Mouse (Mus musculus): Measurements from ENCODE around the gene Ivd.
A peak's percentile ranks its signal among the peaks of the same experiment; 100 is the strongest.

Ivd gene

GRCm38 (mm10) chr2:118881956-118882355, 20.2 kb downstream of the Ivd start:
- DNase-seq (ENCODE audit: low read depth, low spot score): no peak

DNA sequence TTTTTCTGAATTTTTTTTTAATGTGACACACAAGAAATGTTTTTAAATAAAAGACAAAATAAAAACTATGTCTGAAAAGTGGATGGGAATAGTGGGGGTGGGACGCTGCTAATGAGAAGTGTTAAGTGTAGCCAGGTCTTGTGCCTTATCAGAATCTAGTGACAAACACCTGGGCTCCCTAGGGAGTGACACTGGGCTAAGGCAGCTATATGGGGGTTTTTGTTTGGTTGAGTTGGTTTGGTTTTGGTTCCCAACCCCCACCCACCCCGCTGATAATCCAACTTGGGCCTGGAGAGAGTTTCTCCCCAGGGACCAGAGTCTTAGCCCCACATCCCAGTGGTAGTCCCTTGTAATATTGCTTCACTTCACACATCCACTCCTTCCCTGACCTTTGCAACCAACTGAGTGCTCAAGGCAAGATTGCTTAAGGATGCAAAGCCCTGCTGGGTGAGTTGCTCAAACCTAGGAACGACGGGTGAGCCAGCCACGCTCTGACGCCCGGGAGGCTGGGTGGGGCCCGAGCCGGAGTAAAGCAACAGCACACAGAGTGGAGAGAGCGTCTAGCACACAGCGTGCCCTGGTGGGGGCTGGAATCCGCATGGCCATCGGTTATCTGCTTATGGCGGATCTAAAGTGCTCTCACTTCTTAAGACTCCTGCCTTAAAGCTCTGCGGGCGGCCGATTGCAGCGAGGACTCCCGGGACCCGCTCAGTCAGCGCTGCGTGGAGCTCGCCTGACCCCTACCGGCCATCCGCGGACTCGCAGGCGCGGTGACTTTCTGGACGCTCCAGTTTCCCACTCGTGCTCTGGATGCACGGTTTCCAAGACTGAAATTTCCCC, 21.3 kb downstream of the Ivd start:
- DNase-seq (ENCODE audit: low read depth, low spot score): peak; percentile 81

DNA sequence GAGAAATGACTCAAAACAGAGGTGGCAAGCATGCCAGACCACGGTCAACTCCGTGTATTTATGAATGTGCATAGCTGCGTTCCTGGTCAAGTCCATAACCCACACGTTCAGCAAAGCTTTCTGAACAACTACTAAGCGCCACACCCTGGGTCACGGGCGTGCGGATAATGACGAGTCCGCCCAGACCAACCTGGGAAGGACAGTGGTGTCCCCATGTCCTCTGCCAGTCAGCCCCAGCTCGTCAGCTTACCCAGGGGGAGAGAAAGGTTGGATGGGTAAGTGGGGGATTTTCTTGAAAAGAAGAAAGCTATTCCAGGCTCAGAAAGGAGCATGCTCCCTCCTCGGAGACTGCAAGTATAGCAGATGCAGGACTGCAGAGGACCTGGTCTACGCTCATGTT, 25.7 kb downstream of the Ivd start:
- no peak for DNase-seq (ENCODE audit: low read depth, low spot score)

DNA sequence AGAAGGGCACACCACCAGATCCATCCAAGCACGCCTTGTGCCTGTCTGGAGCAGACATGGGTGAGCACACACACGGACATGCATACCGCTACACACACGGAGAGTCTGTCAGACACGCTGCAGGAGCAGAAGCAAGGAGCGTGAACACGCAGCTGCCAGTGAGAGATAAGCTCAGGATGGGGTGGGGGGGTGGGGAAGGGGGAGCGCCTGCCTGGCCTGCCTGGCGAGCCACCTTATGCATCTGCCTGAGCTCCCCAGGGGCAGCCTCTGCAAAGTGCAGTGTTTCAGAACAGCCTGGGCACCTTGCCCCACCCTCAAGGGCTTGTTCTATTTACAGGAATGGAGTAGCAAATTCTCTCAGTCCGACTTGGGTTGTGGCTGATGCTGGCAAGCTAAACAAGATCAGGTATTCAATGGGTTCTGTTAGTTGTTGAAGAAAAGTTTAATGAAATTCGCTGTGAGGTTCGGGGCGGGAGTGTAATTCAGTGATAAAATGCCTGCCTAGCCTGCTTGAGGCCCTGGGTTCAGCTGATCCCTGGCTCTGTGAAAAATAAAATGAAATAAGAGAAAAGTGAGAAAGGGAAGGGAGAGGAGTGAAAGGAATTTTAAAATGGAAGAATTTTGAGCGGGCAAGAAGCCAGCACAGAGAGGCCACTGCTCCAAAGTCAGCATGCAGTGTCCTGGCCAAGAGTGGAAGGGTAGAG, 26.2 kb downstream of the Ivd start:
- no peak for DNase-seq (ENCODE audit: low read depth, low spot score)

DNA sequence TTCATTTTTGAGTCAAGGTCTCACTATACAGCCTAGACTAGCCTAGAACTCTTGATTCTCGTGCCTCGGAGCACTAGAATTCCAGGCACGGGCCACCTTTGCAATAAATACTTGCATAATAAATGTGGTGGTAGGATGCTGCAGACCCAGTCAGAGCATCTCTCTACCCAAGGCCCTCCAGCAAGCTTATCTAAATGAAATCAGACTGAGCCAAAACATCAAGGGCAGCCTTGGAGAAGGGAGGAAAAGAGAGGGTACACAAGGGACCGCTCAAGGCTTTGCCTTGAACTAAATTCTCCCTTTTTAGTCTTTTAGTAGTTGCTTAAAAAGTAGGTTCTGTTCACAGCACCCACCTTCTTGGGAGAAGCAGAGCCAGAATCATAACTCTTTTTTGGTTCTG, 29.4 kb downstream of the Ivd start:
- DNase-seq (ENCODE audit: low read depth, low spot score): no peak

DNA sequence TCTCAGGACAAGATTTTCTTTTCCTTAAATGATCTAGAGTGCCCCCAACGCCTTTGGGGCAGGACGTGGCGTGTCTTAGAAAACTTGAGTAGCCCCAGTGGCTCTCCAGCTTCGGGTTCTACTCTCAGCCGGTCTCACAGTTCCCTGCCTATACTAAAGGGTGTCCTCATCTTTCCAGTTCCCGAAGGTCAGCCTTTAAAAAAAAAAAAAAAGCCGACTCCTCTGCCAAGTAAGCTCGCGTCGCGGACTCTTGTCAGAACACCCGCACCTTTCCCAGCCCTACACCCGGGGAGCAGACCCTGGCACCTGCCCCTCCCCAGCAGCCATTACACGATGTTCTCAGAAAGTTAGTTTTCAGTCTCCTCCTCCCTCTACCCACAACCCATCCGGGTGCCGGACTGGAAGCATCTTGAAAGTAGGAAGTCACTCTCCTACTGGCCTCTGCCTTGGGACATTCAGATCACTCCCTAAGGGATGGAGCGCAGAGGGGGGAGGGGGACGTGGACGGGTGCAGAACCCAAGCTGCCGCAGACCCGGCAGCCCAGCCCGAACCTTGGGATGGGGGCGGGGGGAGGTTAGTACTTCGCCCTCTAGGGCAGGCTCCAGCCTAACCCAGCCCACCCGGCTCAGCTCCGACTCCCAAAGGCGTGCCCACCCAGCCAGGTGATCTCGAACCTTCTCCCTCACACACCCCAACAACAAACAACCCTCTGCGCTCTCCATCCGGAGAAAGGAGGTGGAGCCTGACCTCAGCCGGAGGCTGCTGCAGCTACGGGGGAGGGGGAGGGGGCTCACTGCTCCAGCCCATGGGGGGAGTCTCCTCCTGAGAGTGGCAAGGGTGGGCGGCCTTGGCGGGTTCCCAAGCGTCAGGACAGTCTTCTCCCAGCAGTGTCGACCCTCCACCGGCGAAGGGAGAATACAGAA, 34.5 kb downstream of the Ivd start:
- peak; percentile 39 for DNase-seq (ENCODE audit: low read depth, low spot score)

- DNase-seq (ENCODE audit: low read depth, low spot score): no peak
These were observed 35.1 kb downstream of the Ivd start for GRCm38 (mm10) chr2:118896914-118897291.

- DNase-seq (ENCODE audit: low read depth, low spot score): peak; percentile 12
These were observed 35.6 kb downstream of the Ivd start for GRCm38 (mm10) chr2:118897392-118897791.

- no peak for DNase-seq (ENCODE audit: low read depth, low spot score)
These were observed 36.1 kb downstream of the Ivd start for GRCm38 (mm10) chr2:118897808-118898207.

- DNase-seq (ENCODE audit: low read depth, low spot score): no peak
These were observed 37.0 kb downstream of the Ivd start for GRCm38 (mm10) chr2:118898771-118899170.

DNA sequence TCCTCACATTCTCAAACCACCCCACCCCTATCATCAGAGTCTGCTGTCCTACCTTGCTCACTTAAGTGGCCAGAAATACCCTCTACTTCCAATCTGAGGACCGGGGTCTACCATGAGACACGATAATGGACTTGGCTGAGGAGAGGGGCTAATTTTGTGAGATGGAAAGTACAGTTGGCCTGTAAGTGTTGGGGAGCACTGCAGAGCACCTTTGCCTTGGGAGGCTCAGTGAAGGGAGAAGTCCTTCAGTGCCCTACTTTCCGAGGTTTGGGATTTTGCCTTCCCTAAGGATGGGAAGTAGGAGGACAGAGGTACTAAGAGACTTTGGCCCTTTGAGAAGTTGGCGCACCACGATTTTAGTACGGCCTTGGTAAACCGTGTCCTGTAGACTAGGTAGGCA, 37.6 kb downstream of the Ivd start:
- DNase-seq (ENCODE audit: low read depth, low spot score): no peak

GRCm38 (mm10) chr2:118899981-118900825, 38.4 kb downstream of the Ivd start, which contains the start of gene Bahd1:
Gene Bahd1, plus strand, starts transcription at chr2:118900377.
- peak; percentile 39 for DNase-seq (ENCODE audit: low read depth, low spot score)

- DNase-seq (ENCODE audit: low read depth, low spot score): peak; percentile 11
These were observed 39.0 kb downstream of the Ivd start for GRCm38 (mm10) chr2:118900826-118901140.

- DNase-seq (ENCODE audit: low read depth, low spot score): peak; percentile 95
These were observed 39.6 kb downstream of the Ivd start for GRCm38 (mm10) chr2:118901175-118902031.

DNA sequence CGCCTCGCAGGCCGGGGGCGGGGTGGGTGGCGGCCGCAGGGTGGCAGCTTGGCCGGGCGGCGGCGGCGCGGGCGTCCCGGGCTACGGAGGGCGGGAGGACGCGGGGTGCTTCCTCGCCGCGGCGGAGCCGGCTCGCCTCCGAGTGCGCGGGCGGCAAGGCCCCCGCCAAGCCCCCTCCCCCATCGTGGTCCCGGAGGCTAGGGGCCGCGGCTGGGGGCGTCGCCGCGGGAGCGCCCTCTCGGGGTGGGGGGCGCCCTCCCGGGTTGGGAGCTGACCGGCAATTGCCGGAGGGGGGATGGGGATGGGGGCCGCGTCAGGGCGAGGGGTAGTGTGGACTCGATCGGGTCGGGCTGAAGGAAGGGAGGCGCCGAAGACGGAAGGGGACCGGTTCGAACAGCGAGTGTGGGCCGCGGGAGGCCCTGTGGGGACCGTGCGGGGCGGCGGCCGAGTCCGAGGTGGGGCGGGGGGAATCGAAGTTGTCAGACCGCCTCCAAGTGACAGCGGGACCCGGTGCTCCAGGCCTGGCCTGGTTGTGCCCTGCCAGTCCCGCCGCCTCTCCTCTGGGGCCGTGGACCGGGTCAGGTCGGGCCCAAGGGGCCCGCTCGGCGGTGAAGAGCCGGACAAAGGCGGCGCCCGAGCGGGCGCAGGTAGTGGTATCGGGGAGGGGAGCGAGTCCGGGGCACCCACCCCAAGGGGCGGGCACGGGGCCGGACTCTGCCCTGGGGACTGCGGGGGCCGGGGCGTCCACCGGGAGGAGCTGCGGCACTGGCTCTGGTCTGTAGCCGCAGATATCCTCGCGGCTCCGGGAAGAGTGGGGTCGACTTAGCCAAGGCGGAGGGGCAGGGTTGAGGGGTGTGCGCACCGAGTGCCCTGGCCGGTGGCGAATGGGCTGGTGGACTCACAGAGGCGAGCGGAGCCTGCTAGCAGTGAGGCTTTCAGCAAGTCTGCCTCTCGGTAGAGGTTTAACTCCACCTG, 40.6 kb downstream of the Ivd start:
- peak; percentile 17 for DNase-seq (ENCODE audit: low read depth, low spot score)

- DNase-seq (ENCODE audit: low read depth, low spot score): no peak
These were observed 41.6 kb downstream of the Ivd start for GRCm38 (mm10) chr2:118903333-118903741.

DNA sequence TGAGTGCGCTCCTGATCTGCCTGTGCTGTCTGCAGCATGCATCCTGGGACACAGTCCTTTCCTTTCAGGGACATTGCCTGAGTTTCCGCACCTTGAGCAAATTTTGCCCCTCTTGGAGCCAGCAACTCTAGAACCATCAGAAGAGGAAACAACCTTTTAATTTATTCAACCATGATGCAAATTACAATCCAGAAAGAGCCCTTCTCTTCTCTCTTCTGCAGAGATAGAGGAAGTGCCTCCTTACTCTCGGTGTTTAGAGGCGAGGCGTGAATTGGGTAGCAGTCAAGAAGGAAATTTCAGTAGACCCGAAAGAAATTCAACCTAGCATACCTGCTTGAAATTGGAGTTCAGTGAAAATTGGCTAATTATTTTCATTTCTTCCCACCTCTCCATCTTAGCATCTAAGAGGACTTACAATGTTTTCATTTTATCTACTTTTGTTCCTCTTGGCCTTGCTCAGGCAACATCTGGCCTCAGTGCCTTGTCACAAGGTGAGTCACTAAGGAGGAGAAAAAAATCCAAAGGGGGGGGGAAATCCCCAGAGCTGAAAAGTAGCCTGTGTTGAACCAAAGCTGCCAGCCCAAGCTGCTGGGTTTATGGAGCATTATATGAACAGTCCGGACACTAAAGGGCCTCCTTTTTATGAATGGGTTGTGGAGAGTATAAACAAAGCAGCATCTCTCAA, 43.8 kb downstream of the Ivd start:
- no peak for DNase-seq (ENCODE audit: low read depth, low spot score)

DNA sequence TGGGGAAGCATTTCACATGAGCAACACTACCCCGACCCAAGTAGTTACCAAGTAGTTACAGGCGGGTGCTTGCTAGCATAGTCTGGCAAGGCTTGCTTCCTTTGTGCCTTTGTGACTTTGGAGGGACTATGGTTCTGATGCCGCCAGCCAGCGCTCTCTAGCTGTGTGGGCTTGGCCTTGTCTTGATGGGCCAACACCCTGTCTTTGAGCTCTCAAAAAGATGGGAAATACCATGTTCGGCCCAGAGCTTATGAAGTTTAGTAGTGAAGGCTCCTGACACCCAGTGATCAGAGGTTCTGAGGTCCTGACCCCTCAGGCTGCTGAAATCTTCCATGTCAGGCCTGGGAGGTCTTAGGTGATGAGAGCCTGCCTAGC, 44.4 kb downstream of the Ivd start:
- no peak for DNase-seq (ENCODE audit: low read depth, low spot score)
